Mouse (Mus musculus) forebrain, embryonic 13.5 days (tissue): ENCODE measurements around the gene Ubac1. TPM values are rescaled to one million over a fixed set of nuclear protein-coding genes. Genes with fewer than 3 reads are reported as not detected.

ENCODE experiments used
- ATAC-seq: fragments of 200-750 bp; cut with Nextera tagmentation; 2 replicates; pipeline ENCODE4 v1.8.0; 2017
- H3K27ac ChIP-seq: fragments of 300-500 bp; sonication (generic); 2 replicates; pipeline ENCODE4 v1.5.1; 2015; ENCODE audit warnings: inconsistent platforms, mild to moderate bottlenecking, moderate library complexity
- H3K27me3 ChIP-seq: fragments of 300-500 bp; sonication (generic); 2 replicates; pipeline ENCODE4 v1.6.1; 2015; ENCODE audit warnings: mild to moderate bottlenecking, inconsistent platforms
- H3K36me3 ChIP-seq: fragments of 300-500 bp; sonication (generic); 2 replicates; pipeline ENCODE4 v1.6.1; 2015; ENCODE audit warnings: mild to moderate bottlenecking, inconsistent platforms; ENCODE audit not compliant: poor library complexity, severe bottlenecking
- H3K4me1 ChIP-seq: fragments of 300-500 bp; sonication (generic); 2 replicates; pipeline ENCODE4 v1.6.1; 2015; ENCODE audit warnings: inconsistent platforms
- H3K4me2 ChIP-seq: fragments of 300-500 bp; sonication (generic); 2 replicates; pipeline ENCODE4 v1.6.1; 2015; ENCODE audit warnings: inconsistent platforms, mild to moderate bottlenecking, moderate library complexity
- H3K4me3 ChIP-seq: fragments of 300-500 bp; sonication (generic); 2 replicates; pipeline ENCODE4 v1.5.1; 2015; ENCODE audit warnings: mild to moderate bottlenecking, inconsistent platforms
- H3K9ac ChIP-seq: fragments of 300-500 bp; sonication (generic); 2 replicates; pipeline ENCODE4 v1.6.1; 2015; ENCODE audit warnings: mild to moderate bottlenecking, inconsistent platforms
- H3K9me3 ChIP-seq: fragments of 300-500 bp; sonication (generic); replicated peaks from 2 replicates; pipeline ENCODE4 v1.6.1; 2016; ENCODE audit warnings: inconsistent platforms
- WGBS: fragments of 180-500 bp; shearing (Covaris S2); methylation state at CpG from one replicate; pipeline ENCODE4 v1.1.7; 2015; 5-methylcytosine and 5-hydroxymethylcytosine counted together
- polyA plus RNA-seq: library from polyadenylated mRNA; unstranded; fragments of >200 nt; fragmentation: Nextera tagmentation; extraction: Ambion mirVana; gene quantifications from 2 replicates; pipeline ENCODE4 v1.2.1, GENCODE M21; 2015

Ubac1 gene
- polyA plus RNA-seq, 1 experiment from 2014 or later: 83.8 TPM

DNA sequence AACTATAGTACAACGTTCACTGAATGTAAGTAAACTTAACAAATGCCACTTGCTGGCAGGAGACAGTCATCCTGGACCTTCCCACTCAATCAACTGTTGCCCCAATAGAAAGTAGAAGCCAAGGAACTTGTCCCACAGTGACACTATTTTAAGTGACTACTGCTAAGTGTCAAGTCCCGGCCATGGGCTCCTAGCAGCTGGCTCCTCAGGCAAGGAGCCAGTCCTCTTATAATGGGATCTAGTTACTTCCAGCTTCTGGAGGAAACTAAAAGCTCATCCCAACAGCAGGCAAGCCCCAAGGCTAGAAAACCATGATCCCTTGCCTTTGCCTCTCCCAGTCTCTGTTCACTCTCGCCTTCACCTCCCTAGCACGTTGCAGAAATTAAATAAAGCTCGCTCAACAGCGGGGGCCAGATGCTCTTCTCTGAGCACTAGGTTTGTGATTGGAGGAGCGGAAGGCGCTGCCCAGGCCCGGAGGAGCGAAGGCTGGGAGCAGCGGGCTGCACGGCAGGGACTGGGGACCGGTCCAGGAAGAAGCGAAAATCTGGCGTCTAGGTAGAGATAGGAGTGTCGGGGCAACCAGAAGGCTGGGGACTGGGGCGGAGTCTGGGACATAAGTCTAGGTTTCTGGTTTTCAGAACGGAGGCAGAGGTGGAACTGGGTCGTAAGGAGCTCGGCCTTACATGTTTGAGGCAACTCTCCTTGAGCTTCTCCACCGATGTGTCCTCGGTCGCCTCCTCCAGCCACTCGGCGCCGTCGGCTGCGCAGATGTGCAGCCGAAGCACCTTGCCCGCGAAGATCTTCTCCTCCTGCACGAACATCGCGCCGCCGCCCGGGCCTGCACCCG lies 610 bp downstream of the Ubac1 start:
- H3K4me3 ChIP-seq: peak overlapping the region; percentile 85
- 2% methylated on average over 38 of the region's 38 CpGs for WGBS
- peaks cover 16% of the 10 kb centered on the region for H3K4me1 ChIP-seq
- H3K4me2 ChIP-seq: peak overlapping the region; percentile 95
- peak overlapping the region; percentile 79 for H3K9ac ChIP-seq
- H3K9me3 ChIP-seq: no peaks in the 10 kb centered on the region
- peaks cover 3% of the 10 kb centered on the region; the same call in 1 of the 2 replicates for H3K36me3 ChIP-seq
- peak overlapping the region; percentile 79 for H3K27ac ChIP-seq
- 0 out of 2 replicates have a peak, but pooled peaks cover 2% of the 10 kb centered on the region for H3K27me3 ChIP-seq
- no peak; the same call in none of the 2 replicates for ATAC-seq

DNA sequence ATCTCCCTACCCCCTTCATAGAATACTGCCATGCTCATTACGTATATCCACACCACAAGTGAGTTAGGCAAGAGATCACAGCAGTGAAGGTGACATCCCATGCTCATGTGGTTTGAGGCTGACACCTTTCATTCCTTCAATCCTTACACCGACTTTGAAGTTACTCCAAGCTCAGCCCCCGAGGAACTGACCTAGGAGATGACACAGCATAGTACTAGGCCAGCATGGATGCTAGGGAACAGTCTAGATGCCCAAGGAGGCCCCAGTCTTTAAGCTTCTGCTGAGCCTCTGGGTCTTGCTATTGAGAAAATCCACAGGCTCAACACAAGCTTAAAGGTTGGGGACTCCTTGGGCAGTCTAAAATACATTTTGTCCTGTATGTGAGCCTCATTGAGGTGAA lies 1.6 kb downstream of the Ubac1 start:
- Histone ChIP-seq H3K9ac (no peak overlapping the region), H3K4me2 (peak overlapping the region; percentile 95), H3K4me3 (no peak overlapping the region), H3K9me3 (no peaks in the 10 kb centered on the region), H3K27ac (no peak overlapping the region), H3K27me3 (no peaks in the 10 kb centered on the region), H3K4me1 (peaks cover 16% of the 10 kb centered on the region), H3K36me3 (peaks cover 13% of the 10 kb centered on the region)
- 87% methylated on average over 3 of the region's 3 CpGs for WGBS
- ATAC-seq: no peak

DNA sequence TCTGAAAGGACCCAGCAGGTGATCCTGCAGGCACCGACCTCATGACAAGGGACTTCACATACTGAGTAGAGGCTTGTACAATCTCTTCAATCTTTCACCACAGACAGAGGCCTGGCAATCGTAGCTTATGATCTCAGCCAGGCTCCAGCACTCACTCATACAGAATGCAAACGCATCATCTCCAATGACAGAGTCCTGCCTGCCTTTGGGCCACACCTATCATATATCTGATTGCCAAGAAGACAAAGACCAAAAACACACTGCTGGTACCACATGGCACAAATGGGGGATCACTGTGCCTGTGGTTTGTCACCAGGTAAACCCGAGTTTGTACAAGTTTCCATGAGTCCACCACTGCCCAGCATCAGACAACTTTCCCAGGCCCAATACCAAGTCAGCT lies 4.2 kb downstream of the Ubac1 start:
- Histone ChIP-seq H3K36me3 (peaks cover 37% of the 10 kb centered on the region), H3K9me3 (no peaks in the 10 kb centered on the region), H3K4me3 (no peak overlapping the region), H3K4me1 (peaks cover 16% of the 10 kb centered on the region), H3K27me3 (no peaks in the 10 kb centered on the region), H3K4me2 (no peak overlapping the region), H3K27ac (no peak overlapping the region), H3K9ac (peak overlapping the region; percentile 30; the same call in 1 of the 2 replicates)
- no peak for ATAC-seq
- 81% methylated on average over 4 of the region's 4 CpGs for WGBS

DNA sequence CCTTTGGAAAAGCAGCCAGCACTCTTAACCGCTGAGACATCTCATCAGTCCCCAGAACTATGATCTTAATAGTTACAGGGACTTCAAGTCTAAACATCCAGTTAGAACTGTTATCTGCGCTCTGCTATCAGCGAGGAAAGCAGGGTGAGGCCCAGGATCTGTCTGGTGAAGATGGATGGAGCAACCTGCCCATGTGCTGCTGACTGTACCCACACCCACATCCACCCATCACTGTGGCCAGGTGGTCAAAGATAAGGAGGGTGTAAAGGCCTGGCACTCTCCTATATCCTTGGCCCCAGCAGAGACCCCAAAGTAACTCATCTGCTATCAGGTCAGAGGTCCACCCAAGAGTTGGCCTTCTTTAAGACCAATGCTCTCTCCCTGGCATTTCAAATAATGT lies 7.9 kb downstream of the Ubac1 start:
- H3K9ac ChIP-seq: no peak overlapping the region
- H3K27ac ChIP-seq: no peak overlapping the region
- no peaks in the 10 kb centered on the region for H3K27me3 ChIP-seq
- no peaks in the 10 kb centered on the region for H3K9me3 ChIP-seq
- no peak overlapping the region for H3K4me3 ChIP-seq
- 96% methylated on average over 3 of the region's 3 CpGs for WGBS
- H3K4me1 ChIP-seq: no peaks in the 10 kb centered on the region; the same call in 1 of the 2 replicates
- H3K36me3 ChIP-seq: peaks cover 73% of the 10 kb centered on the region
- no peak overlapping the region for H3K4me2 ChIP-seq
- no peak for ATAC-seq

DNA sequence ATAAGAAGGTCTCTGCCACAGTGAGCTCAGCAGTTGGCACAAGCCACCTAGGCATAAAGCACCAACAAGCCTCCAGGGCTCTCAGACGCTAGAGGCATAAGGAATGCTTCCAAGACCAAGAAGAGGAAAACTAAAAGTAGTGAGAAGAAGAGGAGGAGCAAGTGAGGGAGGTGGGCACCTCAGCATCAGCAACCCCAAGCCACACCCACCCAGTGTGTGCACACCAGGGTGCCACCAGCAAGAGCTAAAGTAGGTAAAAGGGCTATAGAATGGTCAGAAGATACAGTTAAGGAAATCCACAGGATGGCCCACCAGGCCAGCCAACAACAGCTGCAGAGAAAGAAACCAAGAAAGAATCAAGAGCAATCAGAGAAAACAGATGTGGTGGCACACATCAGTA lies 10.1 kb downstream of the Ubac1 start:
- Histone ChIP-seq H3K4me3 (no peak overlapping the region), H3K36me3 (peaks cover 93% of the 10 kb centered on the region), H3K27ac (no peak overlapping the region), H3K9me3 (no peaks in the 10 kb centered on the region), H3K27me3 (no peaks in the 10 kb centered on the region), H3K4me2 (no peak overlapping the region), H3K9ac (no peak overlapping the region), H3K4me1 (no peaks in the 10 kb centered on the region)
- WGBS: 64% methylated on average over 1 of the region's 1 CpGs
- ATAC-seq: no peak

DNA sequence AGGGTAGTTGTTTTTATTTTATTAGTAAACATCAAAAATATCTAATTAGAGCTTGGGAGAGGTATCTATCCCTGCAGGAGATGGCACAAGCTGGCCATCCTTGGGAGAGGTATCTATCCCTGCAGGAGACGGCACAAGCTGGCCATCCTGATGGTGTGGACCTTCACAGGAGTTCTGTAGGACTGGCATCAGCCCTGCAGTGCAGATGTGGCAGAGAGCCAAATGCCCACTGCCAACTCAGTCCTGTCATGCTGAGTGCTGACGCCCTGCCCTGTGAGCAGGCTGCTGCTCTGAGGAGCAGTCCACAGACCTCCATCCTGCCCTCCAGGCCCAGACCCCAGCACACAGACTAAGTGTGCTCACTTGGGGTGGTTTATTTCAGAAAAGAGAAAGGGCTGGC lies 19.5 kb downstream of the Ubac1 start:
- no peaks in the 10 kb centered on the region for H3K9me3 ChIP-seq
- no peak overlapping the region for H3K4me3 ChIP-seq
- H3K9ac ChIP-seq: no peak overlapping the region
- H3K4me2 ChIP-seq: no peak overlapping the region
- WGBS: 78% methylated on average over 2 of the region's 2 CpGs
- no peaks in the 10 kb centered on the region for H3K4me1 ChIP-seq
- no peak for ATAC-seq
- no peaks in the 10 kb centered on the region for H3K27me3 ChIP-seq
- peaks cover 90% of the 10 kb centered on the region for H3K36me3 ChIP-seq
- no peak overlapping the region for H3K27ac ChIP-seq

DNA sequence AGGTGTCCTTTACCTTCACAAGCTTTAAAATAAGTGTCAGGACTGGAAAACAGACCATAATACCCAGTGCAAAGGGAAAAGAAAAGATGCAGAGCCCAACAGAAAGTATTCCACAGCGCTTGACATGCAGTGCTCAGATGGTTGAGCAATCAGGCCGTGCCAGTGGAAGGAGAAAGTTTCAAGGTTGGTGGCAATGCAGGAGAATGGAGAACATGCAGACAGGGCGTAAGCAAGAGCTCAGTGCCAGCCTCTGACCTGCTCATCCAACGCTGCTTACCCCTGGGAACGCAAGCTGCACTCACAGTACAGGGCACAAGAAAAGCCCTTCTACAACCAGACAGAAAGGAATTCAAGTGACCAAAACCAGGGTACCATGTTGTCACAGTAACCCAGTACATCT lies 20.4 kb downstream of the Ubac1 start:
- H3K4me2 ChIP-seq: no peak overlapping the region
- no peak overlapping the region for H3K4me3 ChIP-seq
- no peaks in the 10 kb centered on the region for H3K9me3 ChIP-seq
- H3K27me3 ChIP-seq: no peaks in the 10 kb centered on the region
- peaks cover 85% of the 10 kb centered on the region for H3K36me3 ChIP-seq
- no peak for ATAC-seq
- no peak overlapping the region for H3K27ac ChIP-seq
- no peaks in the 10 kb centered on the region for H3K4me1 ChIP-seq
- 96% methylated on average over 5 of the region's 5 CpGs for WGBS
- no peak overlapping the region for H3K9ac ChIP-seq

DNA sequence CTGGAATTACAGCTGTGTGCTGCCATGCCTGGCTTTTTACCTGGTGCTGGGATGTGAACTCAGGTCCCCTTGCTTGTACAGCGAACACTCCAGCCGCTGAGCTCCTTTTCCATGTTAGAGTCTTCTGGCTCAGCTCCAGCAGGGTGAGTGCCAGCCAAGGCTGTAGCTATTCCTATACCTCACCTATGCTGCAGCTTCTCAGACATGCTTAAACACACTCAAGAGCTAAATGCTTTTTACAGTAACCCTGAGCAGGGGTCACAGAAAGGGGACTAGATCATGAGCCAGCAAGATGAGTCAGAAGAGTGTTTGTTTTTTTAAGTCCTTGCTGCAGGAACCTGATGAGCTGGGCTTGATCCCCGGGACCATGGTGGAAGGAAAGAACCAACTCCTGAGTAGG lies 23.8 kb downstream of the Ubac1 start:
- Histone ChIP-seq H3K4me1 (no peaks in the 10 kb centered on the region), H3K4me2 (no peak overlapping the region), H3K27ac (no peak overlapping the region), H3K36me3 (peaks cover 57% of the 10 kb centered on the region), H3K27me3 (no peaks in the 10 kb centered on the region), H3K9me3 (no peaks in the 10 kb centered on the region), H3K4me3 (no peak overlapping the region), H3K9ac (no peak overlapping the region)
- ATAC-seq: no peak
- WGBS: 94% methylated on average over 3 of the region's 3 CpGs

DNA sequence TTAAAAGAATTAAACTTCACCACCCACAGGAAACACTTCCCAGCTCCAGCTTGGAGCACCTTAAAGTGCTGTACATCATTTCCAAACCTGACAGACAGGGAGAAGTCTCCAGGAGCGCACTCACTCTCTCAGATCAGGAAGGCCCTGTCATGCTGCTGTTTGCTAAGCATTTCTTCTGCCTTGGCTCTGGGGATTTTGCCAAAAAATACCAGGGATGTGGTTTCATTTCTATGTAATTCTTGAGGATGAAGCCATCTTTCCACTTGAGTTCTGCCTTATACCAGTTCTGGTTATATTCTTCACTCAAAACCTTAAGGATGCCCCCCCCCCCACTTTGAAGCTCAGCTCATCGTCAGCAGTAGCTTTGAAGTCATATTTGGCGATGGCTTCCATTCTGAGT lies 26.8 kb downstream of the Ubac1 start:
- Histone ChIP-seq H3K27me3 (no peaks in the 10 kb centered on the region), H3K27ac (no peak overlapping the region), H3K4me2 (no peak overlapping the region), H3K9me3 (no peaks in the 10 kb centered on the region), H3K9ac (no peak overlapping the region), H3K4me3 (no peak overlapping the region), H3K4me1 (no peaks in the 10 kb centered on the region), H3K36me3 (peaks cover 35% of the 10 kb centered on the region)
- WGBS: 94% methylated on average over 3 of the region's 3 CpGs
- no peak for ATAC-seq

DNA sequence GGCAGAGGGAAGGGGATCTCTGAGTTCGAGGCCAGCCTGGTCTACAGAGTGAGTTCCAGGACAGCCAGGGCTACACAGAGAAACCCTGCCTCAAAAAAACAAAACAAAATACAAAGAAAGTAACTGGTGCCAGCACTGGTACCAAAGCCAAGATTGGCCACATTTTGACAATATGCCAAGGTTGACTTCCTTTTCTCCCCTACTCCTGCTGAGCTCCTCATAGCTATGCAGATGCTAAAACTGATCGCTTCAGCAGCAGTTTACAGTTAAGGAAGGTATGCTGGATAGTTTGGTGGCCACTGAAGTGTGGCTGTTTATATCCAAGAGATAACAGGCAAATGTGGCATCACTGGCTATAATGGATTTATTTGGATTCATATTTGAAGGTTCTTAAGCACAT lies 29.3 kb downstream of the Ubac1 start:
- H3K4me2 ChIP-seq: no peak overlapping the region
- no peak for ATAC-seq
- no peaks in the 10 kb centered on the region for H3K9me3 ChIP-seq
- WGBS: 73% methylated on average over 2 of the region's 2 CpGs
- no peaks in the 10 kb centered on the region for H3K27me3 ChIP-seq
- H3K9ac ChIP-seq: no peak overlapping the region
- no peaks in the 10 kb centered on the region for H3K4me1 ChIP-seq
- H3K36me3 ChIP-seq: peaks cover 11% of the 10 kb centered on the region
- H3K4me3 ChIP-seq: no peak overlapping the region
- no peak overlapping the region for H3K27ac ChIP-seq

DNA sequence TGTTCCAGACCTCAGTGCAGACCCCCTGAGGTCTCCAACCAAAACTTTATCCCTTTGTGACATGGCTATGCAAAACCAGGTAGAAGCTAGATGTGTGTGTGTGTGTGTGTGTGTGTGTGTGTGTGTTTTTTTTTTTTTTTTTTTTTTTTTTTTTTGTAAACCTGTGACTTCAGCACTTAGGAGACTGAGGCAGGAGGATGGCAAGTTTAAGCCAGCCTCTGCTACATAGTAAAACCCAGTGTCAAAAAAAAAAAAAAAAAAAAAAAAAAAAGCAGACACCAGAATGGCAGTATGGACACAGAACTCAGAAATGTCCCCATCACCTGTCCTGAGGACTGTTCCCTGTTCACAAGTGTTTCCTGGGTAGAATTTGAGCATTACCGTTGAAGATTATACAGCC lies 31.9 kb downstream of the Ubac1 start:
- WGBS: 87% methylated on average over 1 of the region's 1 CpGs
- Histone ChIP-seq H3K36me3 (no peaks in the 10 kb centered on the region), H3K4me1 (0 out of 2 replicates have a peak, but pooled peaks cover 3% of the 10 kb centered on the region), H3K9ac (no peak overlapping the region), H3K4me3 (no peak overlapping the region), H3K9me3 (no peaks in the 10 kb centered on the region), H3K27ac (no peak overlapping the region), H3K4me2 (no peak overlapping the region), H3K27me3 (no peaks in the 10 kb centered on the region)
- ATAC-seq: no peak

DNA sequence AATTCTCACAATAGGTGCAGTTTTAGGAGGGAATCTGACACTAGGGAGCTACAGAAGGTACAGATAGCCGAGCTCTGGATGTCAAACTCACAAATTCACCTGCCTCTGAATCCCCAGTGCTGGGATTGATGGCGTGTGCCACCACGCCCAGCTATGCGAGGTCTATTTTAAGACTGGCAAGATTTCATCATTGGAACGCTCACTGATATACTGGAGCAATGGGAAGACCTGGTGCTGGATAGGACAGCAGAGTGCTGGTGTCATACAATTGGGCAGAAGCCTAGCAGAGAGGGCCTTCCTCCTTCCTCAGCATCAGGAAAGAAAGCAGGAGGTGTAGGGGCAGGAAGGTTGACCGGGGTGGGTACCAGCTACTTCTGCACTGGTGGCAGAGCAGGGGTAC lies 33.7 kb downstream of the Ubac1 start:
- Histone ChIP-seq H3K9me3 (no peaks in the 10 kb centered on the region), H3K4me3 (no peak overlapping the region), H3K27ac (no peak overlapping the region), H3K9ac (no peak overlapping the region), H3K4me1 (peaks cover 11% of the 10 kb centered on the region), H3K27me3 (no peaks in the 10 kb centered on the region), H3K4me2 (no peak overlapping the region), H3K36me3 (no peaks in the 10 kb centered on the region)
- WGBS: 90% methylated on average over 6 of the region's 6 CpGs
- no peak for ATAC-seq

DNA sequence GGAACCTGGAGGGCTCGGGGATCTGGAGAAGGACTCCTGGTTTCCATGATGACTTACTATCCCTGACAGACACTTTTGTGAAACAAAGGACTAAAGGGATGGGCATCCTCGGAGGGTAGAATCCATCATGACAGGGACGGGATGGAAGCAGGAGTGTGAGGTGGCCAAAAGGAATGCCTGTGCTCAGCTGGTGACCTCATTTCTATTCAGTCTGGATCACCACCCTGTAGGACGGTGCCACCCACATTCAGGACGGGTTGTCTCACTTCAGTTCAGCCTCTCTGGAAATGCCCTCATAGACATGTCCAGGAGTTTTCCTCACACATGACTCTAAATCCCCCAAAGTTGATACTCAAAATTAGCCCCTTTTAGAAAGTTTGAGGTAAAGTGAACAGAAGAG lies 34.9 kb downstream of the Ubac1 start:
- Histone ChIP-seq H3K9me3 (no peaks in the 10 kb centered on the region), H3K27me3 (no peaks in the 10 kb centered on the region), H3K4me1 (peaks cover 15% of the 10 kb centered on the region), H3K9ac (no peak overlapping the region), H3K4me3 (no peak overlapping the region), H3K36me3 (no peaks in the 10 kb centered on the region), H3K4me2 (no peak overlapping the region), H3K27ac (no peak overlapping the region)
- ATAC-seq: no peak
- 66% methylated on average over 5 of the region's 5 CpGs for WGBS
